Mouse (Mus musculus) testis, postnatal 14 days (tissue): ENCODE data around the gene Ago4.

Source experiments
- DNase-seq: peaks from one replicate; pipeline ENCODE4 v3.0.0; 2021; ENCODE audit warnings: low spot score

The Ago4 gene

GRCm38 (mm10) chr4:126512308-126513066 lies 20.8 kb downstream of the Ago4 start:
- no peak for DNase-seq

- no peak for DNase-seq
Measured at GRCm38 (mm10) chr4:126511013-126511412, 22.3 kb downstream of the Ago4 start.

- DNase-seq, result no peak
Measured at GRCm38 (mm10) chr4:126509072-126509471, 24.2 kb downstream of the Ago4 start.

- DNase-seq, result no peak
Measured at GRCm38 (mm10) chr4:126508110-126508899, 25.0 kb downstream of the Ago4 start.

DNA sequence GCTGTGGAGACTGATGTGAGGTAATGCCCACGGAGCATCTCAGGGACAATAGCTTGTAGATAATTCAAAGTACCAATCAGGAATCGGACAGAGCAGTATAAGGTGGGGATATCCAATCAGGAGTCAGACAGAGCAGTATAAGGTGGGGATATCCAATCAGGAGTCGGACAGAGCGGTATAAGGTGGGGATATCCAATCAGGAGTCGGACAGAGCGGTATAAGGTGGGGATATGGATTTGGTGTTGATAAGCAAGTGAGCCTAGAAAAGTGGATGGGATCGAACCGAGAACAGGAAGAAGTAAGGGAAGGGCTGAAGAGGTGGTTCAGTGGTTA lies 30.3 kb downstream of the Ago4 start:
- no peak for DNase-seq

DNA sequence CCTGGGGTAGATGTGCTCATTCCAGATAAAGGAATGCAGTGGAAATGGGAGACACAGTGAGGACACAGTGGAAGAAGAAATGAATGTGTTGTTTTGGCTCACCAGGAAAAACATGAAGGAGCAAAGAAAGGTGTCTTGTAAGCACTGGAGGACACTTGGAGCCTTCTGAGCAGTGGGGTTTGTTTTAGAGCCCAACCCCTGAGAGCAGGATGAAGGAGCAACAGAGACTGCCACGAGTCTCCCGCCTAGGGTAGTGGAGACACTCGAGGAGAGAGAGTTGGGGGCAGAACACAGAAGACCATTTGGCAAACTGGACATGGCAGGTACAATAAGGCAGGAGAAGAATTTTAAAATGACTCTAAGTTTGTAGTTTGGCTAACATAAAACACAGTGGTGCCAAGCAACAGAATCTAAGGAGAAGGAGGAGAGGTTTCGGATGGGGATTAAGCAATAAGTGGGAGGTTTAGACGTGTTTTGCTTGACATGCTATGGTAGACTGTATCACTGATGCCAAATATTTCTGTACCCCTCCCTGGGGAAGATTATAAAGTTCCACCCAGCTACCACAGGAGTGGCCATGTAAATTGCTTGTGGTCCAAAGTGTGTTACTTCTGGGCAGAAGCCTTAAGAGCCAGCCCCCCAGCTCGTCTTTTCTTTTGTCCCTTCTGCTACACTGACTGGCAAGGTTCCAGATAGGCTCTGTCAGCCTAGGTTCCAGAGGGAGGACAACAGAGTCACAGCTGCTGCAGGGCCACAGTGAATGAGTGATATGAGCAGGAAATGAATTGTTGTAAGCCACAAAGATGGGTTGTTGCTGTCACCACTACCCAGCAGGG lies 30.9 kb downstream of the Ago4 start:
- no peak for DNase-seq

- no peak for DNase-seq
Measured at GRCm38 (mm10) chr4:126498601-126499000, 34.7 kb downstream of the Ago4 start.

GRCm38 (mm10) chr4:126496963-126497362 lies 36.3 kb downstream of the Ago4 start:
- no peak for DNase-seq

DNA sequence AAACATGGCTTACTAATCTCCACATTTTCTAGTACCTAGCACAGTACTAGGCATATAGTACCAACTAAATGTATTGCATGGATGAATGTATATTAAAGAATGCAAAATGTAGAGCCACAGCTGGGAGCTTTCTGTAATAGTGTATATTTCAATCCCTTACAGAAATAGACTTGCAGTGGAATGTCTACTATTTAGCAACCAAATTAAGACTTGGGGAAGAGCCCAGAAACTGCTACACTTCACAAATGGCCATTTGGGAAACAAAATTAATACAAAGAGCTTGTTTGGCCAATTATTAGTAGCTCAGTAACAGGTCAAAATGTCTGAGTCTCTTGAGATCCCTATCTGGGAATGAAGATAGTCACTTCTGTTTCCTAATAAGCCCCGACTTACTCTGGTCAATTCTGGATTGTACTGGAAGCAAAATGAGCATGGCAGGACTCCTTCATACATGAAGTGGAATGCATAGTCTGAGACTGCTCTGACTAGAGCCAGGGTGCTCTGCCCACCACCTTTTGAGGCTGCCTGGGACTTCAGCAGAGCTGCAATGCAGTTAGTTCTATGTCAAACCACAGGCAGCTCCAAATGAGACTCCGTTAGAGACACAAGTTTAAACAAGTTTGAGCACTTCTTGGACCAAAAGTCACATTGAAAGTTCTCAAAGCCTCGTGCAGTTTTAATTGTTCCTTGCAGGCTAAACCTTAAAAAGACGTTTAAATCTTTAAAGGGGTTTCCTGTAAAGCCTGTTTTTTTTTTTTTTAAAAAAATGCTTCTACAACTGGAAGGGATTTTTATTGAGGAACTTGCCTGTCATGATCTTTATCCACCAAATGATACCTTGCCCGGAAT lies 37.1 kb downstream of the Ago4 start:
- DNase-seq, result no peak

- no peak for DNase-seq
Measured at GRCm38 (mm10) chr4:126495453-126495852, 37.8 kb downstream of the Ago4 start.

GRCm38 (mm10) chr4:126493416-126493815 lies 39.9 kb downstream of the Ago4 start:
- DNase-seq, result no peak

- DNase-seq, result no peak
Measured at GRCm38 (mm10) chr4:126491977-126492376, 41.3 kb downstream of the Ago4 start.

DNA sequence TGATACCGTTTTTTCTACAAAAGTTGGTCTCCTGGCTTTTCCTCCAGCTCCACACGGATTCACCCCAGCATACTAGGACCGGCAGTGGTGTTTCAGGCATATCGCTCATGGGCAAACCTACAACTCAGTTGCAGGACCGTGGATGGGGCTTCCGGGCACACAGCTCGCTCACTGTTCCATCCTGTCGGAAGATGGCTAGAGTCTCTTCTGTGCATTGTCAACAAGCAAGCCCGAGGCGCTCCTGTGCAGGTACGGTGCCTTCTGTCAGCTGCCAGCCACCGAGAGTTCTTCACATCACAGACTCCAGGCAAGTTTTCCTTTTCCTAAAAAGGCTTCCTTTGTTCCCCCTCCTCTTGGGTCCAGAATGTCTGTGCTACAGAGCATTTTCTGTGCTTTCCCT lies 42.5 kb downstream of the Ago4 start:
- DNase-seq, result no peak

- no peak for DNase-seq
Measured at GRCm38 (mm10) chr4:126489811-126490210, 43.5 kb downstream of the Ago4 start.

DNA sequence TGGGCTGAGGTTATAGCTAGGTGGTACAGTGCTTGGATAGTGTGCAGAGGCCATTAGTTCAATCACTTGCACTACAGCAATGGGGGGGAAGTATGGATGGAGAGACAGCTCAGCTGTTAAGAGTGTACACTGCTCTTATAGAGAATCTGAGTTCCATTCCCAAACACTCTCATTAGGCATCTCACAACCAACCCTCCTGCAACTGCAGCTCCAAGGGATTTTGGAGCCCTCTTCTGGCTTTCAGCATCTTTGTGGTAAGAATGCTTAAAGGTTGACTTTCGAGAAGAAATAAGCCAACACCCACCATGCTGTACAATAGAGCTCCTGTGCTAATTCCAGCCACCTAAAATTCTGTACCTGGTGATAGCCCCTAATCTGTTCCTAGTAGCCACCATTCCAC lies 47.1 kb downstream of the Ago4 start:
- no peak for DNase-seq

DNA sequence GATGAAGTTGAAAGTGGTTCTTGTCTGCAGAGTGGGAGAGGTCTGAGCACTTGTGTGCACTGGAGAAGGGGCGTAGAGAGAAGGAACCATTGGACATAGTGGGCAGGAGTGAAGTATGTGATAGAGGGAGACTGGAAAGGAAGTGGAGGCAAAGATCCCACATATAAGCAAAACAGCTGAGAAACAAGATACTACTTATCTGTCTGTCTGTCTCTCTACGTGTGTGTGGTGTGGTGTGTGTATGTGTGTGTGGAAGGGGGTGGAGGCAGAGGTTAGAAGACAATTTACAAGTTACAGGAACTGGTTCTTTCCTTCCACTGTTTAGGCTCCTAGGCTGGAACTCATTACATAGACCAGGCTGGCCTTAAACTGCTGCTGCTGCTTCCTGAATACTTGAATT lies 48.2 kb downstream of the Ago4 start:
- no peak for DNase-seq

GRCm38 (mm10) chr4:126483874-126484273 lies 49.4 kb downstream of the Ago4 start:
- DNase-seq, result no peak

- peak; percentile 37 for DNase-seq
Measured at GRCm38 (mm10) chr4:126482951-126483350, 50.3 kb downstream of the Ago4 start.

DNA sequence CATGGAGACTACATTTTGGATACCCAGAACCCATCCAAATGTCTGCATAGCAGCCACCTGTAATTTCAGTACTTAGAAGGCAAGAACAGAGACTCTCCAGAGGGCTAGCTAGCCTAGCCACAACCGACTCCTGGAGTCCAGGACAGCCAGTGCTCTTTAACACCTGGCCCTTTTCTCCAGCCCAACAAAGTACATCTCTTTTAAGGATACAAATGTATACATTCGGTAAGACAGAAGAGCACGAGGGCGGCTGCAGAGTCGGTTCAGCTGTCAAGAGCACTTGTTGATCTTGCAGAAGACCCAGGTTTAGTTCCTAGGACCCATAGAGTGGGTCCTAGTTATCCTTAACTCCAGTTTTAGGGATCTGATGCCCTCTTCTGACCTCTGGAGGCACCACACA lies 51.8 kb downstream of the Ago4 start:
- DNase-seq, result peak; percentile 71

- no peak for DNase-seq
Measured at GRCm38 (mm10) chr4:126480288-126480687, 53.0 kb downstream of the Ago4 start.

DNA sequence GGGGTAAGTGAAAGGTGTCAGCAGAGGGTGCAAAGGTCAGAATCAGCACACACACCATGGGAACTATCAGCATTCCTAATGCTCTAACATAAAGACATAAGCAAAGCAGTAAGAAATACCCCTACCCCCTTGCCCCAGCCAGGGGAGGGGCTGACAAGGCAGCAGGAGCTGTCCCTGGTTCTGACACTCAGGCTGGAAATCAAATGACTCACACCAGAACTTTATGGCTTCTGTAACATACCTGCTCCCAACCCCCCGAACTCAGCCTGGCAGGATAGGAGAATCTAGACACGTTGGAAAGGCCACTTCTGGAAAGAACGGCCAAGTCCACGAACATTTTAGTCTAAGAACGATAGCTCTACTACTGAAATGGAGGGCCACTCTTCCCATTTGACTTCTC lies 60.2 kb downstream of the Ago4 start:
- no peak for DNase-seq

- DNase-seq, result no peak
Measured at GRCm38 (mm10) chr4:126469334-126469733, 63.9 kb downstream of the Ago4 start.
